Mouse (Mus musculus): ENCODE results near the gene Tomm40. TPM values are rescaled to one million over a fixed set of nuclear protein-coding genes. Genes with fewer than 3 reads are reported as not detected.
A peak's percentile ranks its signal among the peaks of the same experiment; 100 is the strongest.

Gene Tomm40
- polyA plus RNA-seq, 1 experiment = 46.0 TPM

- no peaks in the 10 kb centered on the region for H3K4me1 ChIP-seq (ENCODE audit: control insufficient read depth, insufficient read depth, low read length)
- 78% methylated on average over 10 of the region's 10 CpGs for WGBS
- TF ChIP-seq POLR2A (IDR thresholded peaks at IDR 0.05; ENCODE audit: borderline replicate concordance, extremely low read depth, low read depth, low read length) = no peak
- TF ChIP-seq CTCF (IDR thresholded peaks at IDR 0.05; ENCODE audit: insufficient read depth, low read length) = no peak
- no peak for DNase-seq
- H3K4me3 ChIP-seq (replicated peaks; ENCODE audit: extremely low read depth, low read depth, low read length) = no peak overlapping the region
These were observed 19.0 kb upstream of the Tomm40 start for GRCm38 (mm10) chr7:19734178-19734666.

GRCm38 (mm10) chr7:19726541-19726940 is 11.3 kb upstream of the Tomm40 start:
- Histone ChIP-seq H3K4me1 (ENCODE audit: control insufficient read depth, insufficient read depth, low read length) (0 out of 2 replicates have a peak, but pooled peaks cover 2% of the 10 kb centered on the region), H3K4me3 (replicated peaks; ENCODE audit: extremely low read depth, low read depth, low read length) (no peak overlapping the region)
- 95% methylated on average over 4 of the region's 4 CpGs for WGBS
- no peak for DNase-seq
- TF ChIP-seq POLR2A (IDR thresholded peaks at IDR 0.05; ENCODE audit: borderline replicate concordance, extremely low read depth, low read depth, low read length) (no peak), CTCF (IDR thresholded peaks at IDR 0.05; ENCODE audit: insufficient read depth, low read length) (no peak)

- peak; percentile 65 for DNase-seq
- TF ChIP-seq POLR2A (IDR thresholded peaks at IDR 0.05; ENCODE audit: borderline replicate concordance, extremely low read depth, low read depth, low read length) (no peak), CTCF (IDR thresholded peaks at IDR 0.05; ENCODE audit: insufficient read depth, low read length) (no peak)
- Histone ChIP-seq H3K4me3 (replicated peaks; ENCODE audit: extremely low read depth, low read depth, low read length) (no peak overlapping the region), H3K4me1 (ENCODE audit: control insufficient read depth, insufficient read depth, low read length) (0 out of 2 replicates have a peak, but pooled peaks cover 2% of the 10 kb centered on the region)
- 67% methylated on average over 12 of the region's 12 CpGs for WGBS
These were observed 8.9 kb upstream of the Tomm40 start for GRCm38 (mm10) chr7:19724167-19724566.

- DNase-seq = no peak
- TF ChIP-seq CTCF (IDR thresholded peaks at IDR 0.05; ENCODE audit: insufficient read depth, low read length) (no peak), POLR2A (IDR thresholded peaks at IDR 0.05; ENCODE audit: borderline replicate concordance, extremely low read depth, low read depth, low read length) (no peak)
- 52% methylated on average over 6 of the region's 6 CpGs for WGBS
- Histone ChIP-seq H3K4me3 (replicated peaks; ENCODE audit: extremely low read depth, low read depth, low read length) (no peak overlapping the region), H3K4me1 (ENCODE audit: control insufficient read depth, insufficient read depth, low read length) (0 out of 2 replicates have a peak, but pooled peaks cover 2% of the 10 kb centered on the region)
These were observed 7.5 kb upstream of the Tomm40 start for GRCm38 (mm10) chr7:19722754-19723195.

GRCm38 (mm10) chr7:19719200-19719599 is 4.0 kb upstream of the Tomm40 start:
- no peak for DNase-seq
- H3K4me1 ChIP-seq (ENCODE audit: control insufficient read depth, insufficient read depth, low read length) = peaks cover 5% of the 10 kb centered on the region; the same call in 1 of the 2 replicates
- H3K4me3 ChIP-seq (replicated peaks; ENCODE audit: extremely low read depth, low read depth, low read length) = no peak overlapping the region
- TF ChIP-seq POLR2A (IDR thresholded peaks at IDR 0.05; ENCODE audit: borderline replicate concordance, extremely low read depth, low read depth, low read length) = no peak
- no peak for TF ChIP-seq CTCF (IDR thresholded peaks at IDR 0.05; ENCODE audit: insufficient read depth, low read length)
- 88% methylated on average over 4 of the region's 4 CpGs for WGBS

GRCm38 (mm10) chr7:19718297-19718952 is 3.2 kb upstream of the Tomm40 start:
- no peak for DNase-seq
- Histone ChIP-seq H3K4me3 (replicated peaks; ENCODE audit: extremely low read depth, low read depth, low read length) (no peak overlapping the region), H3K4me1 (ENCODE audit: control insufficient read depth, insufficient read depth, low read length) (peaks cover 5% of the 10 kb centered on the region; the same call in 1 of the 2 replicates)
- WGBS = 89% methylated on average over 5 of the region's 5 CpGs
- TF ChIP-seq POLR2A (IDR thresholded peaks at IDR 0.05; ENCODE audit: borderline replicate concordance, extremely low read depth, low read depth, low read length) = no peak
- no peak for TF ChIP-seq CTCF (IDR thresholded peaks at IDR 0.05; ENCODE audit: insufficient read depth, low read length)

GRCm38 (mm10) chr7:19717346-19717745 is 2.1 kb upstream of the Tomm40 start:
- Histone ChIP-seq H3K4me3 (replicated peaks; ENCODE audit: extremely low read depth, low read depth, low read length) (no peak overlapping the region), H3K4me1 (ENCODE audit: control insufficient read depth, insufficient read depth, low read length) (peaks cover 3% of the 10 kb centered on the region; the same call in 1 of the 2 replicates)
- 77% methylated on average over 4 of the region's 4 CpGs for WGBS
- TF ChIP-seq CTCF (IDR thresholded peaks at IDR 0.05; ENCODE audit: insufficient read depth, low read length) (no peak), POLR2A (IDR thresholded peaks at IDR 0.05; ENCODE audit: borderline replicate concordance, extremely low read depth, low read depth, low read length) (no peak)
- DNase-seq = no peak

- DNase-seq = no peak
- TF ChIP-seq POLR2A (IDR thresholded peaks at IDR 0.05; ENCODE audit: borderline replicate concordance, extremely low read depth, low read depth, low read length) = no peak
- TF ChIP-seq CTCF (IDR thresholded peaks at IDR 0.05; ENCODE audit: insufficient read depth, low read length) = no peak
- peaks cover 3% of the 10 kb centered on the region; the same call in 1 of the 2 replicates for H3K4me1 ChIP-seq (ENCODE audit: control insufficient read depth, insufficient read depth, low read length)
- WGBS = 70% methylated on average over 2 of the region's 2 CpGs
- H3K4me3 ChIP-seq (replicated peaks; ENCODE audit: extremely low read depth, low read depth, low read length) = no peak overlapping the region
These were observed 1.6 kb upstream of the Tomm40 start for GRCm38 (mm10) chr7:19716822-19717221.

GRCm38 (mm10) chr7:19716055-19716682 is 931 bp upstream of the Tomm40 start:
- TF ChIP-seq POLR2A (IDR thresholded peaks at IDR 0.05; ENCODE audit: borderline replicate concordance, extremely low read depth, low read depth, low read length) = no peak
- no peak for TF ChIP-seq CTCF (IDR thresholded peaks at IDR 0.05; ENCODE audit: insufficient read depth, low read length)
- WGBS = 5% methylated on average over 18 of the region's 18 CpGs
- no peak for DNase-seq
- peaks cover 3% of the 10 kb centered on the region; the same call in 1 of the 2 replicates for H3K4me1 ChIP-seq (ENCODE audit: control insufficient read depth, insufficient read depth, low read length)
- peak overlapping the region; percentile 68 for H3K4me3 ChIP-seq (replicated peaks; ENCODE audit: extremely low read depth, low read depth, low read length)

Data from lung, adult 2 months (tissue).